Mouse (Mus musculus) ES-Bruce4 (cell line): Measurements from ENCODE around the gene Thbs2. TPM values are rescaled to one million over a fixed set of nuclear protein-coding genes. Genes with fewer than 3 reads are reported as not detected.

Experiments used
- H3K27ac ChIP-seq: 2 replicates; pipeline ENCODE4 v1.5.1; 2012; ENCODE audit warnings: low read length, inconsistent platforms; ENCODE audit not compliant: insufficient read depth
- H3K27me3 ChIP-seq: 2 replicates; pipeline ENCODE4 v1.6.1; 2012; ENCODE audit warnings: mild to moderate bottlenecking, low read length, inconsistent platforms; ENCODE audit not compliant: control insufficient read depth, poor library complexity, insufficient read depth, severe bottlenecking
- H3K36me3 ChIP-seq: 2 replicates; pipeline ENCODE4 v1.6.1; 2012; ENCODE audit warnings: inconsistent platforms, mild to moderate bottlenecking, low read length, moderate library complexity; ENCODE audit not compliant: control insufficient read depth, poor library complexity, insufficient read depth, severe bottlenecking
- H3K4me1 ChIP-seq: one replicate; pipeline ENCODE4 v1.8.1; 2011; ENCODE audit warnings: low read length; ENCODE audit not compliant: control insufficient read depth, insufficient read depth
- H3K4me3 ChIP-seq: 2 replicates; pipeline ENCODE4 v1.5.1; 2011; ENCODE audit warnings: low read depth, mild to moderate bottlenecking, low read length
- H3K9ac ChIP-seq: 2 replicates; pipeline ENCODE4 v1.6.1; 2012; ENCODE audit warnings: low read depth, mild to moderate bottlenecking, inconsistent platforms; ENCODE audit not compliant: poor library complexity, severe bottlenecking
- H3K9me3 ChIP-seq: replicated peaks from 2 replicates; pipeline ENCODE4 v1.6.1; 2012; ENCODE audit warnings: mild to moderate bottlenecking, low read length, inconsistent platforms; ENCODE audit not compliant: control insufficient read depth, poor library complexity, insufficient read depth, severe bottlenecking
- CTCF ChIP-seq: IDR thresholded peaks from one replicate; pipeline ENCODE4 v1.8.1; 2011; ENCODE audit warnings: low read depth, low read length
- EP300 ChIP-seq: IDR thresholded peaks from 2 replicates; pipeline ENCODE4 v1.6.1; 2011; ENCODE audit warnings: low read depth, low read length; ENCODE audit not compliant: insufficient read depth
- POLR2A ChIP-seq: IDR thresholded peaks from one replicate; pipeline ENCODE4 v1.8.1; 2011; ENCODE audit warnings: low read length; ENCODE audit not compliant: insufficient read depth
- polyA plus RNA-seq: library from polyadenylated mRNA; stranded (reverse); fragments of >200 nt; gene quantifications from 2 replicates; pipeline ENCODE4 v1.2.4, GENCODE M21; 2011; ENCODE audit warnings: low read depth; ENCODE audit not compliant: missing spikeins, insufficient read depth, insufficient read length

Gene Thbs2
- polyA plus RNA-seq, 1 experiment: 2.0 TPM

GRCm38 (mm10) chr17:14696281-14696795 lies 2.3 kb upstream of the Thbs2 start:
- no peak overlapping the region for H3K4me3 ChIP-seq
- TF ChIP-seq POLR2A (no peak), CTCF (no peak), EP300 (no peak)
- H3K9ac ChIP-seq: no peak overlapping the region
- no peaks in the 10 kb centered on the region for H3K9me3 ChIP-seq
- H3K27me3 ChIP-seq: peaks cover 11% of the 10 kb centered on the region
- H3K27ac ChIP-seq: no peak overlapping the region
- no peaks in the 10 kb centered on the region for H3K36me3 ChIP-seq
- H3K4me1 ChIP-seq: no peaks in the 10 kb centered on the region

GRCm38 (mm10) chr17:14693048-14693993 lies 714 bp downstream of the Thbs2 start:
- Histone ChIP-seq H3K4me3 (no peak overlapping the region), H3K9me3 (no peaks in the 10 kb centered on the region), H3K9ac (no peak overlapping the region), H3K27ac (no peak overlapping the region), H3K4me1 (no peaks in the 10 kb centered on the region), H3K27me3 (peaks cover 13% of the 10 kb centered on the region), H3K36me3 (no peaks in the 10 kb centered on the region)
- TF ChIP-seq POLR2A: no peak
- TF ChIP-seq CTCF: no peak
- TF ChIP-seq EP300: peak; percentile 82

GRCm38 (mm10) chr17:14691901-14692300 lies 2.1 kb downstream of the Thbs2 start:
- Histone ChIP-seq H3K27me3 (peaks cover 10% of the 10 kb centered on the region), H3K4me3 (no peak overlapping the region), H3K9me3 (no peaks in the 10 kb centered on the region), H3K9ac (no peak overlapping the region), H3K4me1 (no peaks in the 10 kb centered on the region), H3K36me3 (no peaks in the 10 kb centered on the region), H3K27ac (no peak overlapping the region)
- TF ChIP-seq CTCF: no peak
- TF ChIP-seq POLR2A: no peak
- TF ChIP-seq EP300: no peak

DNA sequence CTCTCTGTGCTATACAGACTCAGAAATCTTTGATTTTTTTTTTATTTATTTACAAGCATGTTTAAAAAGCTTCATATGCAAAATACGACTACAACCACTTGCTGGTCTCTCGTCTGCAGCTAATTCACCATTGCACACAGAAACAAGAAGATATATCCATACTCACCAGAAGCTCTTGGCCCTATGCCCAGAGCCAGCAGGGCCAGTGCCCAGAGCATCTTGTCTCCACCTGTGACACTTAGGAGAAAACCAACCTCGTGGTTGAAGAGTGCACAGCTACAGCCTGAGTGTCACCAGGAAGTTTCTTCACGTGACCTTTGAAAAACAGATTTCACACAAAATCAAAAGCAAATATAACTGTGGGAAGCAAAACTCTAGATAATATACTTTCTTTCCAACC lies 2.8 kb downstream of the Thbs2 start:
- TF ChIP-seq POLR2A: no peak
- TF ChIP-seq CTCF: no peak
- TF ChIP-seq EP300: no peak
- H3K36me3 ChIP-seq: no peaks in the 10 kb centered on the region
- H3K27ac ChIP-seq: no peak overlapping the region
- H3K27me3 ChIP-seq: peaks cover 10% of the 10 kb centered on the region
- no peaks in the 10 kb centered on the region for H3K9me3 ChIP-seq
- H3K4me1 ChIP-seq: no peaks in the 10 kb centered on the region
- no peak overlapping the region for H3K9ac ChIP-seq
- no peak overlapping the region for H3K4me3 ChIP-seq

DNA sequence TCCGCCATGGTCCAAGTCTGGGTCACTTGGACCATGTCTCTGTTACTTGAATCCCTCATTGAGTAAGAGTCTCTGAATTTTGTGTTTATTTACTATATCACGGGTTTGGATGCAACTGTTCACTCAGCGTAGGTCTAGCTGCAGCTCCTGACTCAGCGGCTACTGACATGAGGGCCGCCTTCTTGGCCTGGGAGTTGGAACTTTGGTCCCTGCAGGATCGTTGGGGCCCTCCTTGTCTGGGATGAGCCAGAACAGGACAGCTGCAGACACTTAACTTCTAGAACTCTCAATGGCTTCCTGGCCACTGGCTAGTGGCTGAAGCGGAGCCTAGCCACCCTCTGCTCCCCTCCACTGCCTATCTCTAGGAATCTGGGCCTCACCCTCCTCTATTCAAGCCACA lies 11.2 kb downstream of the Thbs2 start:
- H3K36me3 ChIP-seq: no peaks in the 10 kb centered on the region
- H3K9me3 ChIP-seq: no peaks in the 10 kb centered on the region
- H3K9ac ChIP-seq: no peak overlapping the region
- no peaks in the 10 kb centered on the region for H3K27me3 ChIP-seq
- H3K4me1 ChIP-seq: no peaks in the 10 kb centered on the region
- no peak for TF ChIP-seq CTCF
- TF ChIP-seq POLR2A: no peak
- TF ChIP-seq EP300: no peak
- H3K27ac ChIP-seq: no peak overlapping the region
- no peak overlapping the region for H3K4me3 ChIP-seq

DNA sequence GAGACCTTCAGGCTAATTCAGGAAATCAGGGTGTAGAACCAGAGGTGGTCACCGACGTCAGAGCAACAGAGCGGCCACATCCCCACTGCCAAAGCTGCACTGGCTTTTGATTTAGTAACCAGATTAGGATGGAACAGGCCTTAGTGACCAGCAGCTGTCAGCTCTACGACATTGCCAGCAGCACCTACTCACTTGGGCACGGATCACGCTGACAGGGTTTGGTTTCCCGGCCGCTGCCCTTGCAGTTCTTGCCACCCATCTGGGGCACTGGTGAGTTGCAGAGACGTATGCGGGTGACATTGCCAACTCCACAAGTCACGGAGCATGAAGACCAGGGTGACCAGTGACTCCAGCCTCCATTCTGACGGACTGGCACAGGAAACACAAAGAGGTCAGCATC lies 13.0 kb downstream of the Thbs2 start:
- H3K36me3 ChIP-seq: no peaks in the 10 kb centered on the region
- no peak overlapping the region for H3K4me3 ChIP-seq
- H3K9me3 ChIP-seq: no peaks in the 10 kb centered on the region
- H3K27ac ChIP-seq: no peak overlapping the region
- no peaks in the 10 kb centered on the region for H3K27me3 ChIP-seq
- no peak overlapping the region for H3K9ac ChIP-seq
- H3K4me1 ChIP-seq: no peaks in the 10 kb centered on the region
- TF ChIP-seq EP300 (no peak), POLR2A (no peak), CTCF (no peak)
